Mouse (Mus musculus): ENCODE data around the gene Gm10436.
"Not testable (repeated sequence)": the region's sequence is repeated elsewhere in the genome, so short reads cannot be mapped to it uniquely, and the experiment has no call there.

The Gm10436 gene

GRCm38 (mm10) chr12:88182008-88182407 lies at the start of gene Gm10436:
Gm10436 (minus strand) TSS chr12:88182108.
- DNase-seq (ENCODE audit: low spot score in 2 of 2) = not testable (repeated sequence)

GRCm38 (mm10) chr12:88219445-88219844 lies 37.5 kb upstream of the Gm10436 start:
- DNase-seq (ENCODE audit: low spot score in 2 of 2) = no peak

DNA sequence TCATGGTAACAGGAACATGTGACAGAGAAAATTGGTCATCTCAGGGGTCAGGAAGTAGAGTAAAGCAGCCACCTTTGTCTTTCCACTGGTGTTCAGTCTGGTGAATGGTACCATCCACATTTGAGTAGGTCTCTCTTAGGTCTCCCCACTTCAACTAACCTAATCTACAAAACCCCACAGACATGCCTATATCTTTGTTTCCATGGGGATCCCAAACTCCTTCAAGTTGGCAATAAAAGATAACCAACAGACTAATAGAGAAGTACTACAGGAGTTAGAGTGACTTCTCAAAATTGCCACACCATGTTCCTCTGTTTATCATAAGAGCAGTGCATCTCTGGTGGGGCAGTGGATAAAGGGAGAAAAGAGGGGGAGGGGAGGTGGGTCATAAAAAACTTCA lies 36.2 kb upstream of the Gm10436 start:
- DNase-seq (ENCODE audit: low spot score in 2 of 2) = not testable (repeated sequence)

GRCm38 (mm10) chr12:88214641-88215040 lies 32.7 kb upstream of the Gm10436 start:
- no peak for DNase-seq (ENCODE audit: low spot score in 2 of 2)

DNA sequence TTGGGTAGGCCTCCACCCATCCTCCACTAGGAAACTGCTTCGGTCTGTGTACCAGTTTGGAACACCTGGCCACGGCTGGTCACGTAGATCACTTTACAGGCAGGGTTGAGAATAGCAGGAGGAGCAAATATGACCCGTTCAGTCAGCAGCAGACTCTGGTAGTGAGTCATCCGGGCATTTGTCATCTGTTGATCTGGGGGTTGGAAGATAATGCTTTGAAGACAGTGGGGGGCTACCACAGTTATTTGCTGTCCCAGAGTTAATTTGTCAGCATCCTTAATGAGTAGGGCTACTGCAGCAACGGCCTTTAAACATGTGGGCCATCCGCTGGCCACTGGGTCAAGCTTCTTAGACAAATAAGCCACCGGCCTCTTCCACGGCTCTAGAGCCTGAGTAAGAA lies 29.6 kb upstream of the Gm10436 start:
- DNase-seq (ENCODE audit: low spot score in 2 of 2) = not testable (repeated sequence)

DNA sequence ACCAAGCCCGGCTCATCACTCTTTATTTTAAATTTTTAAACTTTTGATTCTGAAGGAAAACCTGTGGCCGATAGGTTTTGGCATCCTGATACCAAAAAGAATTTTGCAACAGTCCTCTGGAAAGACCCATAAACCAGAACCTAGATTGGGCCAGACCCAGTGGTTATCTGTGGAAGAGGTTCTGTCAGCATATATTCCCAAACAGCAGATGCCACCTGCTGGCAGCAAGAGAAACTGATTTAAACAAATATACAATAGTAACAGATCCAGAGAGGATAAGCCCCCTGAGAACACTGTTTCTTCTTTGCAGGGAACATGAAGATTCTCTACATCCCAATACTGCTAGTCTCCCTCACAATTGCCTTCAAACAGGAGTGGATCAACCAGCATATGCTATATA lies 20.9 kb upstream of the Gm10436 start:
- no peak for DNase-seq (ENCODE audit: low spot score in 2 of 2)

All from left cerebral cortex, adult 9 months (tissue).